Mouse (Mus musculus) thymus, adult 2 months (tissue): Measurements from ENCODE around the gene Lrtm1.

ENCODE experiments used
- CTCF ChIP-seq: fragments of 200-500 bp; IDR thresholded peaks from 2 replicates; pipeline ENCODE4 v1.5.1; 2012; ENCODE audit warnings: mild to moderate bottlenecking, control low read depth, low read length, moderate library complexity, borderline replicate concordance; ENCODE audit not compliant: control insufficient read depth, poor library complexity, insufficient read depth; ENCODE audit errors: extremely low read depth
- POLR2A ChIP-seq: fragments of 200-500 bp; IDR thresholded peaks from 2 replicates; pipeline ENCODE4 v1.6.1; 2012; ENCODE audit warnings: mild to moderate bottlenecking, low read length, control low read depth, moderate library complexity; ENCODE audit not compliant: control insufficient read depth, poor library complexity, insufficient read depth; ENCODE audit errors: extremely low read depth

GRCm38 (mm10) chr14:29029896-29030420 is 11.9 kb downstream of the Lrtm1 start:
- TF ChIP-seq CTCF (no peak), POLR2A (no peak)
